Mouse (Mus musculus): Measurements from ENCODE around the gene Son.
"Not testable (repeated sequence)": the region's sequence is repeated elsewhere in the genome, so short reads cannot be mapped to it uniquely, and the experiment has no call there.

Gene Son

GRCm38 (mm10) chr16:91632940-91633339 is 14.4 kb upstream of the Son start:
- in situ Hi-C loops (cut with MboI, MseI): loop anchor here (5.0 kb wide), 1 partner anchor 39 kb away; no protein-coding TSS in a partner anchor

- in situ Hi-C loops (cut with MboI, MseI): loop anchor here (5.0 kb wide), 1 partner anchor 39 kb away; no protein-coding TSS in a partner anchor
Observed at GRCm38 (mm10) chr16:91633641-91634040, 13.7 kb upstream of the Son start.

GRCm38 (mm10) chr16:91639161-91639560 is 8.1 kb upstream of the Son start:
- in situ Hi-C loops (cut with MboI, MseI): no loop called here

- in situ Hi-C loops (cut with MboI, MseI): no loop called here
Observed at GRCm38 (mm10) chr16:91639636-91640035, 7.7 kb upstream of the Son start.

- in situ Hi-C loops (cut with MboI, MseI): no loop called here
Observed at GRCm38 (mm10) chr16:91640171-91640570, 7.1 kb upstream of the Son start.

- in situ Hi-C loops (cut with MboI, MseI): no loop called here
Observed at GRCm38 (mm10) chr16:91644901-91645300, 2.4 kb upstream of the Son start.

GRCm38 (mm10) chr16:91645420-91645819 is 1.9 kb upstream of the Son start:
- in situ Hi-C loops (cut with MboI, MseI): not testable (repeated sequence)

GRCm38 (mm10) chr16:91645995-91646602 is 1.2 kb upstream of the Son start:
- in situ Hi-C loops (cut with MboI, MseI): no loop called here

- in situ Hi-C loops (cut with MboI, MseI): no loop called here
Observed at GRCm38 (mm10) chr16:91646681-91647419, 456 bp upstream of the Son start, which contains the start of gene Gart. Gene Gart (minus strand): TSS chr16:91646952.

GRCm38 (mm10) chr16:91648220-91648550 is 879 bp downstream of the Son start:
- in situ Hi-C loops (cut with MboI, MseI): no loop called here

- in situ Hi-C loops (cut with MboI, MseI): no loop called here
Observed at GRCm38 (mm10) chr16:91649246-91649645, 1.9 kb downstream of the Son start.

GRCm38 (mm10) chr16:91649781-91650180 is 2.5 kb downstream of the Son start:
- in situ Hi-C loops (cut with MboI, MseI): no loop called here

- in situ Hi-C loops (cut with MboI, MseI): no loop called here
Observed at GRCm38 (mm10) chr16:91652191-91652590, 4.9 kb downstream of the Son start.

- in situ Hi-C loops (cut with MboI, MseI): no loop called here
Observed at GRCm38 (mm10) chr16:91655285-91655684, 8.0 kb downstream of the Son start.

- in situ Hi-C loops (cut with MboI, MseI): no loop called here
Observed at GRCm38 (mm10) chr16:91657285-91657684, 10.0 kb downstream of the Son start.

- in situ Hi-C loops (cut with MboI, MseI): no loop called here
Observed at GRCm38 (mm10) chr16:91658471-91658870, 11.2 kb downstream of the Son start.

GRCm38 (mm10) chr16:91659798-91660197 is 12.5 kb downstream of the Son start:
- in situ Hi-C loops (cut with MboI, MseI): no loop called here

GRCm38 (mm10) chr16:91661397-91661796 is 14.1 kb downstream of the Son start:
- in situ Hi-C loops (cut with MboI, MseI): no loop called here

- in situ Hi-C loops (cut with MboI, MseI): no loop called here
Observed at GRCm38 (mm10) chr16:91662336-91662735, 15.0 kb downstream of the Son start.

GRCm38 (mm10) chr16:91663795-91664194 is 16.5 kb downstream of the Son start:
- in situ Hi-C loops (cut with MboI, MseI): no loop called here

GRCm38 (mm10) chr16:91674500-91674899 is 27.2 kb downstream of the Son start:
- in situ Hi-C loops (cut with MboI, MseI): loop anchor here (5.0 kb wide), 1 partner anchor 42 kb away; no protein-coding TSS in a partner anchor

GRCm38 (mm10) chr16:91678147-91678911 is 31.0 kb downstream of the Son start:
- in situ Hi-C loops (cut with MboI, MseI): no loop called here
